Mouse (Mus musculus): Measurements from ENCODE around the gene Zic2. TPM values are rescaled to one million over a fixed set of nuclear protein-coding genes. Genes with fewer than 3 reads are reported as not detected.

Zic2 gene
- total and polyA plus RNA-seq, 3 experiments, result 0.13 TPM; not detected in 2

DNA sequence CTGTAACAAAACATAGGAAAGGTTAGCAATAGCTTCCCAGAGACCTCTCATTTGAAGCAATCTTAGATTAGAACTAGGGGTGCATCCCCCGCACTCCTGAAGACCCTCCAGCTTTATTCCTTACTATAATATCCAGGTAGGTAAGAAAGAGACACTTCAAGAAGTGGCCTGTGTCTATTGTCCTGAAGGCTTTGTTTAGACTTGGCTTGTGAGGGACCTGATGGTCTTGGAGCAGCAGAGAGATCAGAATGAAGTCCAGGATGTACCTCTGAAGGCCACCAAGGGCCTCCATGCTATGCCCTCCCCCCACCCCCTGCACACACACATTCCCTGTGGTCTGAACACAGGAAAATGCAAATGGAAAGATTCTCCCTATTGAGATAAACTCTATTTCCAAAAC, 15.5 kb upstream of the Zic2 start:
- no peak overlapping the region for H3K9ac ChIP-seq (ENCODE audit: insufficient read depth, low read depth)
- no peak for DNase-seq (ENCODE audit: extremely low read depth)
- no peak overlapping the region for H3K27ac ChIP-seq (ENCODE audit: insufficient read depth, low read depth)
- dilution Hi-C loops (cut with MboI; ENCODE audit: extremely low pct_ligation_motif_present, extremely low pct_unique_long_range_greater_than_20kb, low sequenced_read_pairs) (no loop called here), in situ Hi-C loops (cut with MboI; ENCODE audit: low pct_ligation_motif_present, low pct_unique_long_range_greater_than_20kb, low sequenced_read_pairs) (no loop called here)
- H3K36me3 ChIP-seq (replicated peaks in 1 of 2; ENCODE audit: control insufficient read depth in 1 of 2, insufficient read depth in 1 of 2, low read length in 1 of 2), result peaks cover 0 to 5% of the 10 kb centered on the region in 2 experiments
- H3K4me1 ChIP-seq (ENCODE audit: control insufficient read depth in 1 of 2, insufficient read depth in 2 of 2), result peaks cover 0 to 14% of the 10 kb centered on the region in 2 experiments; a peak in 1 of 4 replicates
- H3K4me3 ChIP-seq (replicated peaks in 1 of 3; ENCODE audit: low read depth in 2 of 3, low read length in 2 of 3, poor library complexity in 1 of 3), result no peak overlapping the region
- H3K27me3 ChIP-seq (replicated peaks), result no peaks in the 10 kb centered on the region
- no peaks in the 10 kb centered on the region; the same call in 1 of the 2 replicates for H3K79me2 ChIP-seq (replicated peaks; ENCODE audit: control insufficient read depth, extremely low read depth, insufficient read depth, poor library complexity, severe bottlenecking)
- H3K9me3 ChIP-seq (replicated peaks; ENCODE audit: low read length), result peaks cover 5% of the 10 kb centered on the region
- no peak overlapping the region for H3K4me2 ChIP-seq (ENCODE audit: insufficient read depth, low read depth, poor library complexity, severe bottlenecking)
- no peak for TF ChIP-seq HCFC1 (IDR thresholded peaks at IDR 0.05; ENCODE audit: low read depth, low read length)
- TF ChIP-seq MAFK (IDR thresholded peaks at IDR 0.05; ENCODE audit: insufficient replicate concordance, low read length), result no peak
- no peak for TF ChIP-seq ZMIZ1 (IDR thresholded peaks at IDR 0.05; ENCODE audit: low read depth, low read length)
- no peak for TF ChIP-seq TCF12 (IDR thresholded peaks at IDR 0.05; ENCODE audit: low read depth, low read length)
- TF ChIP-seq ZNF384 (IDR thresholded peaks at IDR 0.05; ENCODE audit: low read depth, low read length), result no peak
- no peak for TF ChIP-seq USF2 (conservative IDR thresholded peaks at IDR 0.05; ENCODE audit: low read depth, low read length)
- TF ChIP-seq SMC3 (IDR thresholded peaks at IDR 0.05; ENCODE audit: low read depth, low read length), result no peak
- no peak for TF ChIP-seq E2F4 (IDR thresholded peaks at IDR 0.05; ENCODE audit: insufficient replicate concordance, low read depth, low read length)
- TF ChIP-seq MAZ (IDR thresholded peaks at IDR 0.05; ENCODE audit: low read depth, low read length), result no peak
- TF ChIP-seq ETS1 (conservative IDR thresholded peaks at IDR 0.05; ENCODE audit: low read depth, low read length), result no peak
- TF ChIP-seq ZC3H11A (IDR thresholded peaks at IDR 0.05; ENCODE audit: low read depth, low read length), result no peak
- no peak for TF ChIP-seq POLR2AphosphoS2 (IDR thresholded peaks at IDR 0.05; ENCODE audit: low read depth, low read length)
- no peak for TF ChIP-seq SIN3A (IDR thresholded peaks at IDR 0.05; ENCODE audit: low read length)
- TF ChIP-seq JUN (IDR thresholded peaks at IDR 0.05; ENCODE audit: insufficient read depth, low read depth, low read length), result no peak
- TF ChIP-seq NELFE (IDR thresholded peaks at IDR 0.05; ENCODE audit: low read depth, low read length), result no peak
- no peak for TF ChIP-seq CTCF (conservative IDR thresholded peaks at IDR 0.05 in 1 of 2, IDR thresholded peaks at IDR 0.05 in 1 of 2; ENCODE audit: low read depth in 2 of 2, low read length in 2 of 2)
- no peak for TF ChIP-seq CHD2 (IDR thresholded peaks at IDR 0.05; ENCODE audit: low read length)

- no peak for DNase-seq (ENCODE audit: extremely low read depth)
Measured at GRCm38 (mm10) chr14:122460226-122460625, 15.0 kb upstream of the Zic2 start.

More at GRCm38 (mm10) chr14:122460226-122460625, 15.0 kb upstream of the Zic2 start:
- no peak for TF ChIP-seq ETS1 (conservative IDR thresholded peaks at IDR 0.05; ENCODE audit: low read depth, low read length)
- no peak for TF ChIP-seq MYC (IDR thresholded peaks at IDR 0.05; ENCODE audit: low read depth, low read length)
- TF ChIP-seq SIN3A (IDR thresholded peaks at IDR 0.05; ENCODE audit: low read length), result no peak
- no peak for TF ChIP-seq USF1 (IDR thresholded peaks at IDR 0.05; ENCODE audit: low read depth, low read length)
- TF ChIP-seq ELF1 (IDR thresholded peaks at IDR 0.05; ENCODE audit: low read depth, low read length), result no peak
- TF ChIP-seq UBTF (IDR thresholded peaks at IDR 0.05; ENCODE audit: low read depth, low read length), result no peak
- no peak for TF ChIP-seq CTCF (conservative IDR thresholded peaks at IDR 0.05 in 1 of 2, IDR thresholded peaks at IDR 0.05 in 1 of 2; ENCODE audit: low read depth in 2 of 2, low read length in 2 of 2)
- no peak for TF ChIP-seq CHD1 (IDR thresholded peaks at IDR 0.05; ENCODE audit: low read depth, low read length)
- TF ChIP-seq POLR2A (IDR thresholded peaks at IDR 0.05; ENCODE audit: low read depth, low read length), result no peak
- no peak for TF ChIP-seq BHLHE40 (IDR thresholded peaks at IDR 0.05; ENCODE audit: low read depth, low read length)
- no peak for TF ChIP-seq JUND (conservative IDR thresholded peaks at IDR 0.05; ENCODE audit: low read depth, low read length)
- no peak for TF ChIP-seq HCFC1 (IDR thresholded peaks at IDR 0.05; ENCODE audit: low read depth, low read length)
- no peak for TF ChIP-seq ZC3H11A (IDR thresholded peaks at IDR 0.05; ENCODE audit: low read depth, low read length)
- no peak for TF ChIP-seq POLR2AphosphoS2 (IDR thresholded peaks at IDR 0.05; ENCODE audit: low read depth, low read length)
- TF ChIP-seq ZNF384 (IDR thresholded peaks at IDR 0.05; ENCODE audit: low read depth, low read length), result no peak
- TF ChIP-seq USF2 (conservative IDR thresholded peaks at IDR 0.05; ENCODE audit: low read depth, low read length), result no peak
- TF ChIP-seq TBP (conservative IDR thresholded peaks at IDR 0.05; ENCODE audit: low read depth, low read length), result no peak
- TF ChIP-seq ZKSCAN1 (IDR thresholded peaks at IDR 0.05; ENCODE audit: borderline replicate concordance, low read depth, low read length), result no peak
- H3K27ac ChIP-seq (ENCODE audit: insufficient read depth, low read depth), result no peak overlapping the region
- dilution Hi-C loops (cut with MboI; ENCODE audit: extremely low pct_ligation_motif_present, extremely low pct_unique_long_range_greater_than_20kb, low sequenced_read_pairs) (no loop called here), in situ Hi-C loops (cut with MboI; ENCODE audit: low pct_ligation_motif_present, low pct_unique_long_range_greater_than_20kb, low sequenced_read_pairs) (no loop called here)
- no peak overlapping the region for H3K4me2 ChIP-seq (ENCODE audit: insufficient read depth, low read depth, poor library complexity, severe bottlenecking)
- H3K36me3 ChIP-seq (replicated peaks in 1 of 2; ENCODE audit: control insufficient read depth in 1 of 2, insufficient read depth in 1 of 2, low read length in 1 of 2), result peaks cover 0 to 5% of the 10 kb centered on the region in 2 experiments
- H3K27me3 ChIP-seq (replicated peaks), result no peaks in the 10 kb centered on the region
- H3K79me2 ChIP-seq (replicated peaks; ENCODE audit: control insufficient read depth, extremely low read depth, insufficient read depth, poor library complexity, severe bottlenecking), result no peaks in the 10 kb centered on the region; the same call in 1 of the 2 replicates
- H3K9me3 ChIP-seq (replicated peaks; ENCODE audit: low read length), result peaks cover 6% of the 10 kb centered on the region
- peaks cover 0 to 14% of the 10 kb centered on the region in 2 experiments; a peak in 1 of 4 replicates for H3K4me1 ChIP-seq (ENCODE audit: control insufficient read depth in 1 of 2, insufficient read depth in 2 of 2)
- H3K9ac ChIP-seq (ENCODE audit: insufficient read depth, low read depth), result no peak overlapping the region
- H3K4me3 ChIP-seq (replicated peaks in 1 of 3; ENCODE audit: low read depth in 2 of 3, low read length in 2 of 3, poor library complexity in 1 of 3), result no peak overlapping the region
